11 mouse cellular contexts compared by ENCODE assay signal in the genomic region with DNA sequence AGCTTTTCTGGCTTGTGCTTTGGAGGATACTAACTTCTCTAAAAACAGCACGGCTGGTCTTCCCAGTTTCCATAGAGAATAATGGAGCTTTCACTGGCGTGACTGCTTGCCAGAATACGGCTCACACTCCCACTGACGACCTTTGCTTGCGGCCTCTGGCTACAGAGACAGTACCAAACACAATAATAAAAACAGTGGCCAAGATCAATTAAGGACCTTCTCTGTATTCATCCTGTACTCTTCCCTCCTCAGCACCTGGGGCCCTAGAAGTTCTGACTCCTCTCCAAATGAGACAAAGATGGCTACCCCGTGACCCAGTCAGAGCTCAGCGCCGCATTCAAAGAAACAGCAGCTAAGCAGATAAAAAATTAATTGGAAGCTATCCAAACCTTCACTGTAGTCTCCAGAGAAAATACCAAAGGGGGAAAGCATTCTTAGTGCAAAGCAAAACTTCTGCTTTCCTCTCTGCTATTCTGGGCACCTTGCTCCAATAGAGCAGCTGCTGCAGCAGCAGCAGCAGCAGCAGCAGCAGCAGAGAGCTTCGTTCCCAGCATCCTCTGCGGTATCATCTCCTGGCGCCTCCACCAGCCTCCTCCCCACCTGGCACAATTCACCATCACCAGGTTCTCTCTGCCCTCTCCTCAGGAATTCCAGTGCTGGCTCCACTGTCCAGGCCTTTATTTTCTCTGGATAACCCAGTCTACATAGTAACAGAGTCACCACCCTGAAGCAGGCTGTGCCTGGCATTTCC. TPM values are rescaled to one million over a fixed set of nuclear protein-coding genes. Genes with fewer than 3 reads are reported as not detected.
A peak's percentile ranks its signal among the peaks of the same experiment; 100 is the strongest.
DNase-seq lines count a peak whose midpoint lies in the region; ATAC-seq and TF ChIP-seq lines count a peak whose summit lies in the region.
"Had no signal": no experiment of that assay in that cellular context is flagged by ENCODE, and none has a peak within 500 bp of the region (broad histone marks: within the 10 kb centered on the region; RNA-seq: fewer than 3 reads in every experiment).

No protein-coding gene starts in this region.

- ATAC-seq in forebrain, postnatal 0 days: peak; percentile 65
- ATAC-seq in forebrain, embryonic 15.5 days (replicated peaks): no peak
- ATAC-seq in neural tube, embryonic 13.5 days (ENCODE audit: low read depth): peak; percentile 63
- ATAC-seq in intestine, embryonic 15.5 days: peak; percentile 59; the same call in 1 of the 2 replicates
- peak; percentile 43; the same call in 1 of the 2 replicates for ATAC-seq in stomach, embryonic 14.5 days (ENCODE audit: insufficient number of reproducible peaks, insufficient read depth, low FRiP score, low read depth)

- no peak overlapping the region for H3K4me3 ChIP-seq in forebrain, postnatal 0 days (ENCODE audit: low read depth, low read length)
- no peak overlapping the region for H3K4me3 ChIP-seq in forebrain, embryonic 15.5 days
- no peak overlapping the region for H3K4me3 ChIP-seq in neural tube, embryonic 13.5 days
- H3K4me3 ChIP-seq in intestine, embryonic 15.5 days (replicated peaks): no peak overlapping the region
- no peak overlapping the region for H3K4me3 ChIP-seq in stomach, embryonic 14.5 days (ENCODE audit: low read depth, low read length)
- H3K4me3 ChIP-seq: limb, embryonic 12.5 days had no signal

- no peak overlapping the region for H3K27ac ChIP-seq in forebrain, postnatal 0 days (ENCODE audit: low read depth, low read length)
- H3K27ac ChIP-seq in forebrain, embryonic 15.5 days (replicated peaks): no peak overlapping the region
- peak overlapping the region; percentile 46; the same call in 1 of the 2 replicates for H3K27ac ChIP-seq in neural tube, embryonic 13.5 days (replicated peaks)
- peak overlapping the region; percentile 57 for H3K27ac ChIP-seq in intestine, embryonic 15.5 days
- H3K27ac ChIP-seq in stomach, embryonic 14.5 days (ENCODE audit: low read length): peak overlapping the region; percentile 85
- H3K27ac ChIP-seq: limb, embryonic 12.5 days had no signal

- 42% methylated on average over 11 of the region's 11 CpGs for WGBS in forebrain, postnatal 0 days
- 52% methylated on average over 11 of the region's 11 CpGs for WGBS in forebrain, embryonic 15.5 days
- WGBS in neural tube, embryonic 13.5 days: 50% methylated on average over 11 of the region's 11 CpGs
- WGBS in intestine, embryonic 15.5 days: 50% methylated on average over 11 of the region's 11 CpGs
- WGBS in stomach, embryonic 14.5 days: 44% methylated on average over 11 of the region's 11 CpGs

- H3K27me3 ChIP-seq in forebrain, postnatal 0 days (ENCODE audit: insufficient read depth, low read length): no peaks in the 10 kb centered on the region
- no peaks in the 10 kb centered on the region for H3K27me3 ChIP-seq in forebrain, embryonic 15.5 days
- no peaks in the 10 kb centered on the region for H3K27me3 ChIP-seq in neural tube, embryonic 13.5 days
- no peaks in the 10 kb centered on the region for H3K27me3 ChIP-seq in intestine, embryonic 15.5 days (replicated peaks)
- H3K27me3 ChIP-seq in stomach, embryonic 14.5 days (ENCODE audit: control insufficient read depth, insufficient read depth, low read length): no peaks in the 10 kb centered on the region
- H3K27me3 ChIP-seq: limb, embryonic 12.5 days had no signal

- no peaks in the 10 kb centered on the region for H3K36me3 ChIP-seq in forebrain, postnatal 0 days (ENCODE audit: insufficient read depth)
- H3K36me3 ChIP-seq in forebrain, embryonic 15.5 days: no peaks in the 10 kb centered on the region
- no peaks in the 10 kb centered on the region for H3K36me3 ChIP-seq in neural tube, embryonic 13.5 days
- H3K36me3 ChIP-seq in intestine, embryonic 15.5 days: no peaks in the 10 kb centered on the region
- H3K36me3 ChIP-seq in stomach, embryonic 14.5 days (ENCODE audit: control insufficient read depth, insufficient read depth, low read length): no peaks in the 10 kb centered on the region
- H3K36me3 ChIP-seq: limb, embryonic 12.5 days had no signal

- H3K9me3 ChIP-seq in forebrain, postnatal 0 days (ENCODE audit: low read length): no peaks in the 10 kb centered on the region
- no peaks in the 10 kb centered on the region for H3K9me3 ChIP-seq in forebrain, embryonic 15.5 days
- H3K9me3 ChIP-seq in neural tube, embryonic 13.5 days: no peaks in the 10 kb centered on the region
- H3K9me3 ChIP-seq in intestine, embryonic 15.5 days: no peaks in the 10 kb centered on the region
- no peaks in the 10 kb centered on the region for H3K9me3 ChIP-seq in stomach, embryonic 14.5 days (ENCODE audit: control insufficient read depth, low read depth, low read length)
- H3K9me3 ChIP-seq: limb, embryonic 12.5 days had no signal

- TF ChIP-seq CTCF in forebrain, postnatal 0 days (IDR thresholded peaks at IDR 0.05; ENCODE audit: low read depth): no peak

- no peak overlapping the region for H3K9ac ChIP-seq in forebrain, postnatal 0 days
- H3K9ac ChIP-seq in forebrain, embryonic 15.5 days (replicated peaks): no peak overlapping the region
- H3K9ac ChIP-seq in neural tube, embryonic 13.5 days: no peak overlapping the region
- H3K9ac ChIP-seq in intestine, embryonic 15.5 days: no peak overlapping the region
- H3K9ac ChIP-seq in stomach, embryonic 14.5 days (replicated peaks; ENCODE audit: low read depth, low read length): no peak overlapping the region
- H3K9ac ChIP-seq: limb, embryonic 12.5 days had no signal

- no peaks in the 10 kb centered on the region for H3K4me1 ChIP-seq in forebrain, postnatal 0 days (ENCODE audit: insufficient read depth)
- peaks cover 16% of the 10 kb centered on the region; the same call in 1 of the 2 replicates for H3K4me1 ChIP-seq in forebrain, embryonic 15.5 days
- H3K4me1 ChIP-seq in neural tube, embryonic 13.5 days (replicated peaks): peaks cover 28% of the 10 kb centered on the region
- H3K4me1 ChIP-seq in intestine, embryonic 15.5 days (replicated peaks): peaks cover 10% of the 10 kb centered on the region; the same call in 1 of the 2 replicates
- peaks cover 16% of the 10 kb centered on the region for H3K4me1 ChIP-seq in stomach, embryonic 14.5 days (ENCODE audit: control insufficient read depth, insufficient read depth, low read length)

- peak; percentile 22 for DNase-seq in forebrain, postnatal 0 days
- no peak for DNase-seq in neural tube, embryonic 10.5 days (ENCODE audit: extremely low spot score, low spot score)
- DNase-seq in spleen, postnatal 14 days (ENCODE audit: low spot score in 2 of 2): no peak
- DNase-seq in thymus, postnatal 4 days: no peak
- DNase-seq: cerebellum, adult 11-12 months had no signal

- H3K4me2 ChIP-seq in forebrain, postnatal 0 days (ENCODE audit: low read depth): no peak overlapping the region
- no peak overlapping the region for H3K4me2 ChIP-seq in forebrain, embryonic 15.5 days (replicated peaks)
- H3K4me2 ChIP-seq in neural tube, embryonic 13.5 days: peak overlapping the region; percentile 21; the same call in 1 of the 2 replicates
- 0 out of 2 replicates have a peak overlapping the region, but pooled peaks have one; percentile 11 for H3K4me2 ChIP-seq in intestine, embryonic 15.5 days (replicated peaks)
- H3K4me2 ChIP-seq in stomach, embryonic 14.5 days (replicated peaks; ENCODE audit: low read depth, low read length): peak overlapping the region; percentile 28
- H3K4me2 ChIP-seq: limb, embryonic 12.5 days had no signal

RNA-seq across cellular contexts. Expression of gene Kank4, which starts 20.6 kb away (rescaled TPM):
- total RNA-seq in forebrain, postnatal 0 days (2014; rRNA removed): 1.5 and 1.9 TPM in 2 replicates
- 0.17 and 0.20 TPM in 2 replicates for polyA plus RNA-seq in forebrain, postnatal 0 days (2015; fragmentation: Nextera tagmentation; extraction: Ambion mirVana)
- 0.25 and 0.29 TPM in 2 replicates for polyA plus RNA-seq in forebrain, embryonic 15.5 days (2015; fragmentation: Nextera tagmentation; extraction: Ambion mirVana)
- 0.47 and 0.70 TPM in 2 replicates for polyA plus RNA-seq in neural tube, embryonic 13.5 days (2015; fragmentation: Nextera tagmentation; extraction: Ambion mirVana)
- 1.3 and 1.4 TPM in 2 replicates for polyA plus RNA-seq in intestine, embryonic 15.5 days (2015; fragmentation: Nextera tagmentation; extraction: Ambion mirVana)
- 4.1 and 4.4 TPM in 2 replicates for polyA plus RNA-seq in stomach, embryonic 14.5 days (2014; fragmentation: Nextera tagmentation; extraction: Ambion mirVana)

RNA-seq across cellular contexts. Expression of gene I0C0044D17Rik, which starts 26.9 kb away (rescaled TPM):
- total RNA-seq in forebrain, postnatal 0 days (2014; rRNA removed): not detected in 2 replicates
- not detected in 2 replicates for polyA plus RNA-seq in forebrain, postnatal 0 days (2015; fragmentation: Nextera tagmentation; extraction: Ambion mirVana)
- polyA plus RNA-seq in forebrain, embryonic 15.5 days (2015; fragmentation: Nextera tagmentation; extraction: Ambion mirVana): not detected in 2 replicates
- not detected in 2 replicates for polyA plus RNA-seq in neural tube, embryonic 13.5 days (2015; fragmentation: Nextera tagmentation; extraction: Ambion mirVana)
- polyA plus RNA-seq in intestine, embryonic 15.5 days (2015; fragmentation: Nextera tagmentation; extraction: Ambion mirVana): not detected in 2 replicates
- polyA plus RNA-seq in stomach, embryonic 14.5 days (2014; fragmentation: Nextera tagmentation; extraction: Ambion mirVana): not detected in 2 replicates
- polyA plus RNA-seq: limb, embryonic 12.5 days; spleen, adult 2 months had no signal

Comparison
In these comparisons a context has a peak if more than half of its experiments do, and no peak if none do; other contexts are left out.
1. H3K27ac ChIP-seq: peak in neural tube, embryonic 13.5 days (single experiment), intestine, embryonic 15.5 days (single experiment) and stomach, embryonic 14.5 days (single experiment); none in forebrain, postnatal 0 days (single experiment) and forebrain, embryonic 15.5 days (single experiment).
2. H3K4me2 ChIP-seq: peak in neural tube, embryonic 13.5 days (single experiment), intestine, embryonic 15.5 days (single experiment) and stomach, embryonic 14.5 days (single experiment); none in forebrain, postnatal 0 days (single experiment) and forebrain, embryonic 15.5 days (single experiment).